Mouse (Mus musculus) stomach, postnatal 0 days (tissue): ENCODE measurements around the gene Gm45062.

ENCODE experiments used
- CTCF ChIP-seq: IDR thresholded peaks from 2 replicates; pipeline ENCODE4 v1.5.1; 2016; ENCODE audit warnings: antibody characterized with exemption, low read depth, mild to moderate bottlenecking, moderate library complexity
- EP300 ChIP-seq: optimal IDR thresholded peaks from 2 replicates; pipeline ENCODE3; 2016; ENCODE audit warnings: antibody characterized with exemption

DNA sequence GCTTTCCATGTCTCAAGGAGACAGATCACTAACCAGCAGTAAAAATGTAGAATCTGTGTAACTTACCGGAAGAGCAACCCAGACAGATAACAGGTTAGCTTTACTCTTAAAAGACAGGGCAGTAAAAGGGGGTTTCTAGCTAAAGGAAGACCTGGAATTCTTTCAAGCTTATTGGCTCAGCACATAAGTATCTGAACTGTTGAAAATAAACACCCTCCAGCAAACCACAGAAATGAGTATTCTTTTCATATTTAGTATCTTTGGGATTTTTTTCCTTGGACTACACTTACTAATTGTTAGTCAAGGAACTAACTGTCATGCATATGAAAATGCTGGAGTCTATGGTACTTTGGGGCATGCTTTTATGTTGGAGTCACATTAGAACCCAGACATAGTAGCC lies 89.1 kb downstream of the Gm45062 start:
- TF ChIP-seq EP300 (no peak), CTCF (no peak)
